Mouse (Mus musculus) heart, adult 18-20 months (tissue): ENCODE data around the gene Grm7. TPM values are rescaled to one million over a fixed set of nuclear protein-coding genes. Genes with fewer than 3 reads are reported as not detected.

Source experiments
- DNase-seq, 2 experiments: peaks; one replicate each; pipeline ENCODE4 v3.0.0; 2021 to 2022; ENCODE audit warnings: mixed read lengths in 1 of 2
- total RNA-seq, 2 experiments: library from RNA; stranded (reverse); gene quantifications; 2 replicates each; pipeline ENCODE4 v1.2.3; 2021

The Grm7 gene
- total RNA-seq, 2 experiments from 2014 or later = 0.08 to 0.17 TPM

DNA sequence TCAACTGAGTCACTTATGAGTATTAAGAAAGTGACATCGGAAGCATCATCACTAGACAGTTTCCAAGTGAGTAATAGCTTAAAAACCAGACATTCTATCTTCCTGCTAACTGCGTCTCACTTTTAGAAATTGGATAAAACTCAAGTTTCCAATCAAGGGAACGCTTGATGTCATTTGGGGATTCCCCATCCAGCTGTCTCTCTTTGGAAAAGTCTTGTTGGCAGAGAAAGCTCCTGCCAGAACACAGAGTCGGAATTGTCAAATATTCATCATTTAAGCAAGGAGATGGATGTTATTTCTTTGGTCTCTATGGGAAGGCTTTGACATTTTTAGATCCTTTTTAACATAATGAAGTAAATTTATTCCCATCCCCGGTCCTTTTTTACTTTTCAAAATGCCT is 336.6 kb downstream of the Grm7 start:
- DNase-seq = no peak

DNA sequence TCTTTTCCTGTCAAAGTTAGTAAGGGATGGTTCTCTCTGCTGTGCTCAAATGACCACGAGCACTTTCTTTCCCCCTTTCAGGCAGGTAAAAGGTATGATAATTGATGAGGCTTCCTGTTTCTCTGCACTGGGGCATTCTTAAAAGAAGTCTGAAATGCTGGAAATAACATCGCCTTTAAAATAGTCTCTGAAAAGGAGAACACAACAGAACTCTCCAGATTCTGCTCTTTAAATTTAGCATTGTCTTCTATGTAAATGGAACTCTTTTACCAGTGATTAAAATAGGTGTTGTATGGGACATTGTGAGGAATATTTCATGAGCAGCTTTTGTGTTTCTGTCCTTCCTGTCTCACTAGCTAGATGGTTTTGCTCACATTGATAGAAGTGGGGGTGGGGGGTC is 393.7 kb downstream of the Grm7 start:
- no peak for DNase-seq

DNA sequence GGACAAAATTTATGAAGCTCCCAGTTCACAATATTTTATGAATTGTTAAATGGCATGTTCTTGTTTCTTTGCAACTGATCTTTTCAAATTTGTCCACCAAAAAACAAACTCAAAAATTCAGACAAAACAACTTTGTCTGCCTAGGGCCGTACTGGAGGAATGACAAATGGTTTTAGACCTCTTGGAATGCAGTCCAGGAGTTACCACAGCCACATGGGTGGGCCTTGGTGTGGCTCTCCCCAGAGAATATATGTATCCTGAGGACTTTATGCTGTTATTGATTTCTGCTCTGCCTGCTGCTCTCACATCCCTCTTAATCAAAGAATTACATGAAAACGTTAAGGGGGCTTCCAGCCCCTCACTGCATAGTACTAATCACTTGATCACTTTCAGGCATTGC is 400.5 kb downstream of the Grm7 start:
- DNase-seq = no peak

- DNase-seq = no peak
Observed at GRCm38 (mm10) chr6:111049247-111049646, 403.9 kb downstream of the Grm7 start.

DNA sequence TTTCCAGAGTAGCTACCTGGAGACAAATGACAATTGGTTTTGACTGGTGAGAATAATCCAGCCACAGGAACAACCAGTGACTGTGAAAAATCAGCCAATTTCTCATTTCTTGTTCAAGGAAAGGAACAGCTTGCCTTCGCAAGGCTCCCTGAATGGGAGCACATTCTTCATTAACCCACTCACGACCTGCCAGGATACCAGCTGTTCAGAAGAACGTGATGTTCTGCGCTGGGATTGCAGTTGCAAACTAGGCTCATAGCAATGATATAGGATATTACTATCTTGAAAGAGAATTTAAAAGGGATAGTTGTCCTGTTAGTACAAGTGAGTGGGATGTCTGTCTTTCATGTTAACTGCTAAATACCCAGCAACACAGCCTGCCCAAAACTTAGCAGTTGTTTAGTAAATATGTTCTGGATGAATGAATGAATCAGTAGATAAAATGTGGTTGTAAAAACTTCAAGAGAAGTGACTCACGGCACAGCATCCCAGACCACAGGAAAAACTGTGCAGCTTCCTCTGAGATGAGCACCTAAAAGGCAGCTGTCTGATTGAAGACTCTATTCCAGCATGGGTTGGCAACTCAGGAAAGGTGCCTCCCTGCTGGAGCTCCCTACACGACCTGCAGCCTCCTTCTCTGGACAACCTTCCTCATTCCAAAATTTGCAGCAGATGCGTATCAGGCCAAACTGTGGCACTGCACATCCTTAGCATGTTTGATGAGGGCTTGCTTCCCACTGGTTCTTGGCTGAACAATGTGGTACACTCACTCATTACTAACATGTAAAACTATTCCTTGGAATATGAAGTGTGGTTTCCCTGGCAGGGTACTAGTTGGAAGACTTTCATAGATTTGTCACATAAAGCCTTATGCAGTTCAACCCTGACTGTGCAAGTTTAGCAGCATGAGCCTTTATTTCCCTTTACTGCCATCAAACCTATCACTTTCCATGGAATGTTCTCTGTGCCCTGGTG is 408.9 kb downstream of the Grm7 start:
- no peak for DNase-seq

- no peak for DNase-seq
Observed at GRCm38 (mm10) chr6:111057798-111058197, 412.4 kb downstream of the Grm7 start.

DNA sequence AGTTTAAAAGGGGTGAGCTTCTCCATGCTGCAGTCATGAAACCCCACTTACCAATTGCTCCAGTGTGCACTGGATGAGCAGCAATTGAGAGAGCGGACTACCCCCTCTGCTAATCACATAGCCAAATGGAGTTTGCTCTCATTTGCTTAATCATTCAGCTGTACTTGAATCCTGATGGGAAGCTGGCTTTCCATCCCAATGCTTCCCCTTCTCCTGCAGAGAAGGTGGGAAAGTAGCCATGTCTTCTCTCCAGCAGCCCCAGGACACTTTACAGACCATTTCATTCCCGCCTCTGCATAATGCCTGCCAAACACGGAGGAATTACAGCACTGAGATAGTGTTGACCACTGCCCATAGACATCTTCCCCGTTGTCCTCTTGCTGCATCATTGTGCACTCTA is 414.6 kb downstream of the Grm7 start:
- DNase-seq = no peak

GRCm38 (mm10) chr6:111084569-111084968 is 439.2 kb downstream of the Grm7 start:
- no peak for DNase-seq

DNA sequence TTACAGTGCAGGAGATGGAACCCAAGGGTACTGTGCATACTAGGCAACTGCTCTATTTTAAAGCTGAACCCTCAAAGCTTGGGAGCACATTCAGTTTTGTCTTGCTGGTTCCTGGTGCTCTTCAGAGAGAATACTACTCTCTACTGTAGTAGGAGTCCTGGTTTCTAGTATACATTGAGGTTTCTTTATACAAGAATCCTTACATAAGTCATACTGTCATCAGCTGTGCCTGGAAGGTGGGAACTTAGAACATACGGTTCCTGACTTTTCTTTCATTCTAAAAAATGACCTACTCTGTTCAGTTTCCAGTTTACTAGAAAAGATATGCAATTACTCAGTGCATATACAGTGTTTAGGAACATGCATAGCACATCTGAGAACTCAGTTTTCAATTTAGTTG is 449.4 kb downstream of the Grm7 start:
- no peak for DNase-seq

DNA sequence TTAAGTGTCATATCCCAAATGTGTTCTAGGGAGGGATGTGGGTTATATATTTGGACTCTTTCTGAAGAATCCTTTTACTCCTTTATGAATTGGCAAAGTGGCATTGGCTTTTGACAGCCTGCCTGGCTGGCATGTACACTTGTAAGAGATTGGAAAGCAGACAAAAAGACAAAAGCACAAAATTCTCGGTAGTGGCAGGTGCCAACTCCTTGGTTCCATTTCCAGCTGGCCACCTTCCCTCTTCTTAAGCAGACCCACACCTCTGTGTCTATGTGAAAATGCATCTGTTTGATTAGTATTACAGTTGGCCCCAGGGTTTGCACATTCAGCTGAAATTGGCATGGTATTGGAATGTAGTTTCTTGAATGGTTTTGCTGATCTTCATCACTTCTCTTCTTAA is 460.1 kb downstream of the Grm7 start:
- DNase-seq = no peak

GRCm38 (mm10) chr6:111161037-111161436 is 515.7 kb downstream of the Grm7 start:
- no peak for DNase-seq

DNA sequence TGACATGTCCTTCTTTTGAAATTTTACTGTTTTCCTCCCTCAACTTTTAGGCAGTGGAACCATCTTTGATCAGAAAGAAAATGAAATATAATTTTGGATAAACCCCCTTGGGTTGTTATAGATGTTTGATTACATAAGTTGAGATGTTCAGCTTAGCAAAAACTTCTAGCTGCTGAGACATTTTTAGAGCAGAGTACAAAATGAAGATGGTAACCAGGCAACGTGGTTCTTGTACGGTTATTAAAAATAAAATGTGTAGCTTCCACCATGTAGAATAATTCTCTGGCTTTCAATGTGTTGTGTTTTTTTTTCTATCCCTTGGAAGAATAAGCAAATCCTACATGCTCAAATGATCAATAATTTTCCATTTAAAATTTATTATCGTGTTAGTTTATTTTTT is 550.0 kb downstream of the Grm7 start:
- no peak for DNase-seq

- DNase-seq = no peak
Observed at GRCm38 (mm10) chr6:111221083-111221729, 575.8 kb downstream of the Grm7 start.

GRCm38 (mm10) chr6:111255215-111255614 is 609.8 kb downstream of the Grm7 start:
- DNase-seq = no peak

DNA sequence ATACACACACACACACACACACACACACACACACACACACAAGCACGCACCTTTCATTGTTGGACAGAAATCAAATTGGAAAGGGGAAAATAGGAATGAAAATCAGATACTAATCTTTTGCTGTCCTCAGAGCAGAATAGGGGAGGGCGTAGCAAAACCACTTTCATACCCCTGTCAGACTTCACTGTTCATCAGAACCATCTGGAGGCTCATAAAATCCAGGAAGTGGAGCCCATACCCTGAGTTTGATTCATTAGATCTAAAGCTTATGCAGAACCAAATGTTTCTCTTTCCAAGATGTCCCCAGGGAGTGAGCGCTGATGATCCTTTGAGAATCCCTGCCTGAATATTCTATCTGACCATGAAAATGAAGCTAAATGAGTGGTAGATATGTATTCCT is 611.6 kb downstream of the Grm7 start:
- no peak for DNase-seq

DNA sequence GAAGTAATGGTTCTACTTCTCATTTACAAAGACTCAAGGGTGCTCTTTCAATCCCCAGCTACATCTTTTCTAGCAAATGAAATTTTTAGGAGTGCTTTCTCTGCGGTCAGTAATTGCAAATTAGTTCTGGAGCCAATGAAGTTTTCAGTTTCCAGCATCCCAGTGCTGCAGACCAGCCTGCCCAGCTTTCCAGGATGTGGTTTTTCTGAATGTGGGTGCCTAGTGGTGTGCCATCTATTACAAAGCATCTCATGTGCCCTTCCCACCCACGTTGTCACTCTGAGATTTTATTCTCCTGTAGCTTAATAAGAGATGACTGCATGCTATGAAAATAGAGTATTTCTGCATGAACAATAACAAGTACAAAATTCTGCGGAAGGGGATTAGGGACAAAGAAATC is 612.9 kb downstream of the Grm7 start:
- no peak for DNase-seq

DNA sequence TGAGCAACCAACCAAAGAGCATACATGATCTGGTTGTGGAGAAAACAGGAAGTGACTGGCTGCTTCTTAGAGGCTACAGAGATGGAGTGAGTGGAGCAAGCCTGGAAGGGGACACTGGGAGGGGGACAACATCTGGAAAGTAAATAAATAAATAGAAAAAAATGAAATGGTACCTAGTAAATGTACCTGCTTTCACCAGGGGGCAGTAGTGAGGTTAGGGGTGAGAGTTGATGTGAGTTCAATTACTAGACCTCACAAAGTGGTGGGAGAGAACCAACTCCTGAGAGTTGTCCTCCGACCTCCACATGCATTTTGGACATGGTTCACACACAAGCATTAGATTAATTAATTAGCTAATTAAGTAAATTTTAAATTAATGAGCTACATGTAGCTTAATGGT is 615.8 kb downstream of the Grm7 start:
- DNase-seq = no peak

GRCm38 (mm10) chr6:111276657-111277056 is 631.3 kb downstream of the Grm7 start:
- no peak for DNase-seq

DNA sequence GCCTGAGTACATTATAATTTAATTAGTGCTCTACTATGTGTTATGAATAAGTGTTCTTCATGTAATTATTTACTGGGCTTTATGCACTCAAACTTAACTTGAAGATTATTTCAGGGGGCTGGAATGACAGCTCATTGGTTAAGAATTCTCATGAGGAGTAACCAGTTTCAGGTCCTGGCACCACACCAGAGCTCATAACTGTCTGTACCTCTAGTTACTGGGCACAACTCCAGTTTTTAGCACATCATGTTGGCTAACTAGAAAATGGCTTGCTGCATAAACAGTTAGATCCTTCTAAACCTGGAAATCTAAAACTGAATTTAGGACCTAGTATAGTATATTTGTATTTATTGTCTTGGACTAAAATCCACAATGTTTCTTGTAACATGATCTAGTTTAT is 633.1 kb downstream of the Grm7 start:
- DNase-seq = no peak

DNA sequence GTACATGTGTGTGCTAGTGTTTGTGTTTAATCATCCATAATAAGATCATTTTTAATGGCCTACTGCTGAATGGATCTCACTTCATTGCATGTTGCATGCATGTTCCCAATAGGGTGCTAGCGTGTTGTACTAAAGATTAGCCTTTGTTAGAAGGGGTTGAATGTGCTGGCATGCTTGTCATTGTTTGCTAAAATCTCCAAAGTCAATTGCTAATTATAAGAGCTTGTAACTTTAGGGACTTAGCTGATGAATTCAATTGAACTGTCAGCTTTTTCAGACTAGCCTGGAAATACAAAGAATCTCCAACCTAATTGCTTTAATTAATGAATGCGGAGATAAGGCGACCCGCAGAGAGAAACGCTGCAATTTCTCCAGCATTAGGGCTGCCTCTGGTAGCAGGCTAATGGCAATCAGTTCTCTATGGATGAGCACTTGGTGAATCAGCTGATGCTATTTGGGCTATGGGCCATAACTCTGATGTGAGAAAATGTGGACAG is 648.2 kb downstream of the Grm7 start:
- no peak for DNase-seq

- no peak for DNase-seq
Observed at GRCm38 (mm10) chr6:111303912-111304555, 658.7 kb downstream of the Grm7 start.

DNA sequence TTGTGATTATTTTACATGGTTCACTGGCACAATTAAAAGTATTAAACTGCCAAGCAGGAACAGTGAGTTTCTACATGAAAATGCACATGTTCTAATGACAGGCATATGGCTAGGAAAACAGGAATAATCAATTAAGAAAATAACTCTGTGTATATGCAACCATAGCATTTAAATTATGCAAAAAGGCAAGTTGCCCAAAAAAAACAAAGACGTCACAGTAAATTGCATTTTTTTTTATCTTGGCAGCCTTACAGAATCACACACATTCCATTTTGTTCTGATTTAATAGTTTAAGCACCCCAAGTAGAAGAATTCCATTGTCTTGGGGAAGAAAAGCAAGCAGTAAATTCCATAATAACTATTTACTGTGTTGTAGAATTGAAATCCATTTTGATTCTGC is 716.3 kb downstream of the Grm7 start:
- DNase-seq = no peak

DNA sequence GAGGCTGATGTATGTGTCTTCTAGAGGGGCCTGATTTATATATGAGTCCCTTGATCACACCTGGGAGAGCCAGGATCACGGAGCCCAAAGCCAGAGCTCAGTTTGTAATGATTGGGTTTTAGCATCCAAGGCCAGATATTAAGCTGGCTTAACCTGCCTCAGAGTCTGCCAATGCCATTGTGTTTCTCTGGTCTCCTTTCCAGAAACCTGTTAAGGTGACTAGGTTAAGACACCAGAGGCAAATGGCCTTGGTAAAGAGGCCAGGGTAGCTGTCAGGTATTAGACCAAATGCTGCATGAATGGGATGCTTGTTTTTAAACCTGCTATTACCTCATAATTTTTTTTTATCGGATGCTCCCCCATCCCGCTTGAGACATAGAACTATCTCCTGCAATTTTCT is 722.7 kb downstream of the Grm7 start:
- DNase-seq = no peak
